Mouse (Mus musculus): ENCODE results near the gene Tmem109.

Tmem109 gene

GRCm38 (mm10) chr19:10841721-10842626 lies 39.8 kb downstream of the Tmem109 start:
- DNase-seq (ENCODE audit: low read depth, low spot score): no peak

GRCm38 (mm10) chr19:10839010-10839892 lies 42.5 kb downstream of the Tmem109 start, which contains the start of gene Slc15a3:
Slc15a3 (plus strand) TSS chr19:10839727.
- no peak for DNase-seq (ENCODE audit: low read depth, low spot score)

GRCm38 (mm10) chr19:10835671-10836070 lies 46.1 kb downstream of the Tmem109 start:
- DNase-seq (ENCODE audit: low read depth, low spot score): no peak

- DNase-seq (ENCODE audit: low read depth, low spot score): no peak
Observed at GRCm38 (mm10) chr19:10833611-10834010, 48.2 kb downstream of the Tmem109 start.

GRCm38 (mm10) chr19:10832030-10832429 lies 49.8 kb downstream of the Tmem109 start:
- DNase-seq (ENCODE audit: low read depth, low spot score): no peak

- peak; percentile 79 for DNase-seq (ENCODE audit: low read depth, low spot score)
Observed at GRCm38 (mm10) chr19:10831424-10831823, 50.4 kb downstream of the Tmem109 start.

- no peak for DNase-seq (ENCODE audit: low read depth, low spot score)
Observed at GRCm38 (mm10) chr19:10829436-10830175, 52.2 kb downstream of the Tmem109 start, which contains the start of gene Cd6. Cd6 (minus strand) TSS chr19:10830058.

- DNase-seq (ENCODE audit: low read depth, low spot score): no peak
Observed at GRCm38 (mm10) chr19:10828321-10828720, 53.5 kb downstream of the Tmem109 start.

- no peak for DNase-seq (ENCODE audit: low read depth, low spot score)
Observed at GRCm38 (mm10) chr19:10824061-10824460, 57.7 kb downstream of the Tmem109 start.

- no peak for DNase-seq (ENCODE audit: low read depth, low spot score)
Observed at GRCm38 (mm10) chr19:10822534-10822933, 59.3 kb downstream of the Tmem109 start.

- DNase-seq (ENCODE audit: low read depth, low spot score): no peak
Observed at GRCm38 (mm10) chr19:10821319-10821718, 60.5 kb downstream of the Tmem109 start.
